Mouse (Mus musculus) cerebellum, adult (tissue): ENCODE measurements around the gene Inf2.

Experiments
- ATAC-seq: cut with Nextera tagmentation; 2 replicates; pipeline ENCODE4 v1.9.2; 2017; ENCODE audit warnings: mild to moderate bottlenecking, moderate library complexity, mixed read lengths; ENCODE audit not compliant: insufficient number of reproducible peaks, low FRiP score, low TSS enrichment

The Inf2 gene

GRCm38 (mm10) chr12:112593951-112594915 is 5.6 kb downstream of the Inf2 start:
- ATAC-seq, result no peak

GRCm38 (mm10) chr12:112594989-112595388 is 6.4 kb downstream of the Inf2 start:
- no peak for ATAC-seq

- ATAC-seq, result no peak
These were observed 7.0 kb downstream of the Inf2 start for GRCm38 (mm10) chr12:112595626-112596025.

- ATAC-seq, result no peak
These were observed 7.9 kb downstream of the Inf2 start for GRCm38 (mm10) chr12:112596454-112596853.

GRCm38 (mm10) chr12:112596891-112597500 is 8.4 kb downstream of the Inf2 start:
- ATAC-seq, result no peak

GRCm38 (mm10) chr12:112597618-112598017 is 9.0 kb downstream of the Inf2 start:
- ATAC-seq, result no peak

GRCm38 (mm10) chr12:112599198-112599597 is 10.6 kb downstream of the Inf2 start:
- no peak for ATAC-seq

- no peak for ATAC-seq
These were observed 11.5 kb downstream of the Inf2 start for GRCm38 (mm10) chr12:112599942-112600611.

GRCm38 (mm10) chr12:112604022-112604421 is 15.4 kb downstream of the Inf2 start:
- ATAC-seq, result no peak

GRCm38 (mm10) chr12:112604709-112605649 is 16.4 kb downstream of the Inf2 start:
- ATAC-seq, result no peak

GRCm38 (mm10) chr12:112605766-112606165 is 17.2 kb downstream of the Inf2 start:
- peak; percentile 62; the same call in 1 of the 2 replicates for ATAC-seq

- ATAC-seq, result no peak
These were observed 18.4 kb downstream of the Inf2 start for GRCm38 (mm10) chr12:112606998-112607397.

- no peak for ATAC-seq
These were observed 20.4 kb downstream of the Inf2 start for GRCm38 (mm10) chr12:112609031-112609430.

- ATAC-seq, result no peak
These were observed 28.1 kb downstream of the Inf2 start for GRCm38 (mm10) chr12:112616668-112617067.

- no peak for ATAC-seq
These were observed 28.6 kb downstream of the Inf2 start for GRCm38 (mm10) chr12:112617184-112617583.

- no peak for ATAC-seq
These were observed 29.4 kb downstream of the Inf2 start for GRCm38 (mm10) chr12:112617898-112618380.

GRCm38 (mm10) chr12:112618981-112619685 is 30.5 kb downstream of the Inf2 start:
- ATAC-seq, result no peak

- peak; percentile 27 for ATAC-seq
These were observed 31.2 kb downstream of the Inf2 start, which contains the start of gene Adssl1 for GRCm38 (mm10) chr12:112619686-112620353. Adssl1 (plus strand) TSS chr12:112620045.
